17 mouse cellular contexts compared by ENCODE assay signal in genomic region chr7:68095574-68095973, GRCm38 (mm10).
A peak's percentile ranks its signal among the peaks of the same experiment; 100 is the strongest.
DNase-seq lines count a peak whose midpoint lies in the region; ATAC-seq and TF ChIP-seq lines count a peak whose summit lies in the region.
"Had no signal": no experiment of that assay in that cellular context is flagged by ENCODE, and none has a peak within 500 bp of the region (broad histone marks: within the 10 kb centered on the region; RNA-seq: fewer than 3 reads in every experiment).

No protein-coding gene starts in this region.

- no peaks in the 10 kb centered on the region for H3K27me3 ChIP-seq in hindbrain, embryonic 10.5 days (ENCODE audit: insufficient read depth, poor library complexity, severe bottlenecking)
- no peaks in the 10 kb centered on the region for H3K27me3 ChIP-seq in hindbrain, embryonic 13.5 days
- H3K27me3 ChIP-seq in limb, embryonic 11.5 days (ENCODE audit: control insufficient read depth, insufficient read depth, low read length) = no peaks in the 10 kb centered on the region
- H3K27me3 ChIP-seq: heart, embryonic 12.5 days; hindbrain, embryonic 15.5 days; limb, embryonic 12.5 days; midbrain, embryonic 15.5 days; neural tube, embryonic 12.5 days had no signal

- TF ChIP-seq CTCF in layer of hippocampus, adult 2 months (conservative IDR thresholded peaks at IDR 0.05) = no peak

- H3K9ac ChIP-seq in hindbrain, embryonic 13.5 days = no peak overlapping the region
- H3K9ac ChIP-seq in limb, embryonic 11.5 days (ENCODE audit: low read length) = no peak overlapping the region
- H3K9ac ChIP-seq: heart, embryonic 12.5 days; hindbrain, embryonic 15.5 days; limb, embryonic 12.5 days; liver, embryonic 15.5 days; midbrain, embryonic 15.5 days; neural tube, embryonic 12.5 days had no signal

- H3K9me3 ChIP-seq in hindbrain, embryonic 10.5 days = no peaks in the 10 kb centered on the region
- H3K9me3 ChIP-seq in hindbrain, embryonic 13.5 days = no peaks in the 10 kb centered on the region
- no peaks in the 10 kb centered on the region for H3K9me3 ChIP-seq in limb, embryonic 11.5 days (ENCODE audit: control insufficient read depth, low read length)
- H3K9me3 ChIP-seq: heart, embryonic 12.5 days; hindbrain, embryonic 15.5 days; liver, embryonic 15.5 days; midbrain, embryonic 15.5 days; neural tube, embryonic 12.5 days had no signal

- DNase-seq in hindbrain, embryonic 10.5 days (ENCODE audit: low spot score) = no peak
- no peak for DNase-seq in layer of hippocampus, adult 2 months (ENCODE audit: low spot score in 2 of 2)
- DNase-seq in layer of hippocampus, adult 18-20 months (ENCODE audit: low spot score in 2 of 2) = no peak
- DNase-seq in Muller cell, postnatal 12 days (ENCODE audit: inconsistent ontology term) = peak; percentile 73
- DNase-seq in limb, embryonic 11.5 days (ENCODE audit: low spot score) = no peak
- DNase-seq in frontal cortex, postnatal 14 days (ENCODE audit: low spot score in 2 of 2) = no peak
- DNase-seq: cerebellum, postnatal 25 days; kidney, postnatal 4 days; layer of hippocampus, postnatal 36 days; thymus, postnatal 25 days had no signal

- no peak overlapping the region for H3K4me2 ChIP-seq in hindbrain, embryonic 13.5 days
- no peak overlapping the region for H3K4me2 ChIP-seq in limb, embryonic 11.5 days (ENCODE audit: low read depth, severe bottlenecking)
- H3K4me2 ChIP-seq: heart, embryonic 12.5 days; hindbrain, embryonic 15.5 days; limb, embryonic 12.5 days; liver, embryonic 15.5 days; midbrain, embryonic 15.5 days; neural tube, embryonic 12.5 days had no signal

- H3K27ac ChIP-seq in hindbrain, embryonic 10.5 days = peak overlapping the region; percentile 37; the same call in 1 of the 2 replicates
- no peak overlapping the region for H3K27ac ChIP-seq in hindbrain, embryonic 13.5 days
- peak overlapping the region; percentile 53; the same call in 1 of the 2 replicates for H3K27ac ChIP-seq in layer of hippocampus, adult 2 months
- H3K27ac ChIP-seq in limb, embryonic 11.5 days (replicated peaks; ENCODE audit: low read depth, low read length) = 0 out of 2 replicates have a peak overlapping the region, but pooled peaks have one; percentile 4
- H3K27ac ChIP-seq: hindbrain, embryonic 15.5 days; liver, embryonic 15.5 days; midbrain, embryonic 15.5 days; neural tube, embryonic 12.5 days had no signal

- peaks cover 17% of the 10 kb centered on the region for H3K4me1 ChIP-seq in hindbrain, embryonic 10.5 days (replicated peaks)
- H3K4me1 ChIP-seq in hindbrain, embryonic 13.5 days (replicated peaks) = peaks cover 36% of the 10 kb centered on the region
- H3K4me1 ChIP-seq in limb, embryonic 11.5 days (ENCODE audit: control insufficient read depth, insufficient read depth, low read length) = peaks cover 18% of the 10 kb centered on the region

- 61% methylated on average over 4 of the region's 4 CpGs for WGBS in hindbrain, embryonic 10.5 days
- WGBS in hindbrain, embryonic 13.5 days = 51% methylated on average over 4 of the region's 4 CpGs
- WGBS in limb, embryonic 11.5 days = 71% methylated on average over 4 of the region's 4 CpGs

- H3K4me3 ChIP-seq in hindbrain, embryonic 10.5 days = no peak overlapping the region
- H3K4me3 ChIP-seq in hindbrain, embryonic 13.5 days = no peak overlapping the region
- H3K4me3 ChIP-seq in layer of hippocampus, adult 2 months = no peak overlapping the region
- no peak overlapping the region for H3K4me3 ChIP-seq in limb, embryonic 11.5 days (ENCODE audit: low read depth, low read length)
- H3K4me3 ChIP-seq: heart, embryonic 12.5 days; hindbrain, embryonic 15.5 days; limb, embryonic 12.5 days; liver, embryonic 15.5 days; midbrain, embryonic 15.5 days; neural tube, embryonic 12.5 days had no signal

- ATAC-seq in hindbrain, embryonic 13.5 days (ENCODE audit: low FRiP score) = no peak
- ATAC-seq in limb, embryonic 11.5 days (ENCODE audit: insufficient number of reproducible peaks, low FRiP score, low TSS enrichment, low read depth) = 0 out of 2 replicates have a peak, but pooled peaks have one; percentile 51
- ATAC-seq: midbrain, embryonic 15.5 days had no signal

- H3K36me3 ChIP-seq in hindbrain, embryonic 10.5 days = peaks cover 28% of the 10 kb centered on the region
- H3K36me3 ChIP-seq in hindbrain, embryonic 13.5 days = no peaks in the 10 kb centered on the region
- H3K36me3 ChIP-seq in limb, embryonic 11.5 days (ENCODE audit: control insufficient read depth, insufficient read depth, low read length) = no peaks in the 10 kb centered on the region; the same call in 1 of the 2 replicates
- H3K36me3 ChIP-seq: heart, embryonic 12.5 days; hindbrain, embryonic 15.5 days; liver, embryonic 15.5 days; midbrain, embryonic 15.5 days; neural tube, embryonic 12.5 days had no signal
